Mouse (Mus musculus): ENCODE results near the gene Jarid2. TPM values are rescaled to one million over a fixed set of nuclear protein-coding genes. Genes with fewer than 3 reads are reported as not detected.

Gene Jarid2
- total RNA-seq, 2 experiments from 2014 or later = 17.4 to 20.0 TPM

GRCm38 (mm10) chr13:44728145-44728880 is 961 bp upstream of the Jarid2 start:
- no peak for DNase-seq (ENCODE audit: low spot score)

GRCm38 (mm10) chr13:44730146-44730864 is 1.0 kb downstream of the Jarid2 start:
- DNase-seq (ENCODE audit: low spot score) = peak; percentile 100

GRCm38 (mm10) chr13:44730939-44731551 is 1.8 kb downstream of the Jarid2 start:
- DNase-seq (ENCODE audit: low spot score) = peak; percentile 90

GRCm38 (mm10) chr13:44731727-44732441 is 2.6 kb downstream of the Jarid2 start:
- DNase-seq (ENCODE audit: low spot score) = no peak

GRCm38 (mm10) chr13:44732442-44732974 is 3.2 kb downstream of the Jarid2 start:
- no peak for DNase-seq (ENCODE audit: low spot score)

- no peak for DNase-seq (ENCODE audit: low spot score)
Measured at GRCm38 (mm10) chr13:44733036-44733372, 3.7 kb downstream of the Jarid2 start.

- peak; percentile 88 for DNase-seq (ENCODE audit: low spot score)
Measured at GRCm38 (mm10) chr13:44733373-44734111, 4.3 kb downstream of the Jarid2 start.

GRCm38 (mm10) chr13:44734441-44734840 is 5.2 kb downstream of the Jarid2 start:
- DNase-seq (ENCODE audit: low spot score) = no peak

GRCm38 (mm10) chr13:44735088-44735690 is 5.9 kb downstream of the Jarid2 start:
- no peak for DNase-seq (ENCODE audit: low spot score)

- peak; percentile 37 for DNase-seq (ENCODE audit: low spot score)
Measured at GRCm38 (mm10) chr13:44737297-44737696, 8.0 kb downstream of the Jarid2 start.

GRCm38 (mm10) chr13:44751780-44752179 is 22.5 kb downstream of the Jarid2 start:
- DNase-seq (ENCODE audit: low spot score) = no peak

GRCm38 (mm10) chr13:44753206-44753605 is 23.9 kb downstream of the Jarid2 start:
- DNase-seq (ENCODE audit: low spot score) = no peak

- no peak for DNase-seq (ENCODE audit: low spot score)
Measured at GRCm38 (mm10) chr13:44755434-44755833, 26.2 kb downstream of the Jarid2 start.

GRCm38 (mm10) chr13:44758750-44759149 is 29.5 kb downstream of the Jarid2 start:
- peak; percentile 38 for DNase-seq (ENCODE audit: low spot score)

GRCm38 (mm10) chr13:44760761-44761160 is 31.5 kb downstream of the Jarid2 start:
- DNase-seq (ENCODE audit: low spot score) = no peak

- no peak for DNase-seq (ENCODE audit: low spot score)
Measured at GRCm38 (mm10) chr13:44763068-44763467, 33.8 kb downstream of the Jarid2 start.

- DNase-seq (ENCODE audit: low spot score) = no peak
Measured at GRCm38 (mm10) chr13:44767751-44768150, 38.5 kb downstream of the Jarid2 start.

- no peak for DNase-seq (ENCODE audit: low spot score)
Measured at GRCm38 (mm10) chr13:44770808-44771605, 41.7 kb downstream of the Jarid2 start.

- no peak for DNase-seq (ENCODE audit: low spot score)
Measured at GRCm38 (mm10) chr13:44772816-44773215, 43.5 kb downstream of the Jarid2 start.

GRCm38 (mm10) chr13:44774351-44774750 is 45.1 kb downstream of the Jarid2 start:
- DNase-seq (ENCODE audit: low spot score) = no peak
